Mouse (Mus musculus) right cerebral cortex, postnatal 4 days (tissue): Measurements from ENCODE around the gene Lcn10.
"Not testable (repeated sequence)": the region's sequence is repeated elsewhere in the genome, so short reads cannot be mapped to it uniquely, and the experiment has no call there.

Source experiments
- DNase-seq: peaks from one replicate; pipeline ENCODE4 v3.0.0-alpha.2; 2022

Gene Lcn10

DNA sequence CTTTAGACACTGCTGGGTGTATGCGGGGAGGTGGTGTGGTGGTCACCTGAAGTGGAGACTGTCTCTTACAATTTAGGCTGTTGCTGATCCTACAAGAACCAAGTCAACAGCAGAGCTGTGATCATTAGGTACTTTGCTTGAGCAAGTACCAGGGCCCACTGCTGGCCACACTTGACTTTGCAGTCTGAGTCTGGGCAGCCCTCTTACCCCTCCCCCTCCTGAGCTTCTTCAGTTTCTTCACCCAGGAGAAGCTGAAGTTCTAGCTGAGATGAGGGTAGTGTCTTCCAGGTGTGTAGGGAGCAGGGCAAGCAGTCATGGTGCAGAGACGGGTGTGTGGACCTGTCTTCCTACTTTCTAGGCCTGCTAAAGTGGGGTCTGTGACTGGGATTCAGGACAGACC, 25.6 kb downstream of the Lcn10 start:
- DNase-seq, result peak; percentile 30

DNA sequence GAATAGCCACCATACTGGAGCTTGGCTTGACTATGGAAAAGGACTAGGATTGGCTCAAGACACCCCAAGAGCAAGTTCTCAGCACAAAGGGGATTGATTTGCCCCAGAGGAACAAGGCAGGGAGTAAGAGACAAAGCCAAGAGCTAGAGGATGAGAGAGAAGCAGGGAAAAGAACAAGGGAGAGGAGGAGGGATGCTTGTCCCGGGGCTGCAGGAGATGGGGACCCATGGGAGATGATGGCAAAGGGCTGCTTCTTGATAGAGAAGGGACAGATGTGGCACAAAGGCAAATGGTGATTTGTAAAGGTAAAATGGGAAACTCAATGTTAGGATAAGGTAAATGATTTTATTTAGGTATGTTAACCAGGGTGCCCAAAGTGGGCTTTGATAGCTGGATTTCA, 26.5 kb downstream of the Lcn10 start:
- DNase-seq, result not testable (repeated sequence)

DNA sequence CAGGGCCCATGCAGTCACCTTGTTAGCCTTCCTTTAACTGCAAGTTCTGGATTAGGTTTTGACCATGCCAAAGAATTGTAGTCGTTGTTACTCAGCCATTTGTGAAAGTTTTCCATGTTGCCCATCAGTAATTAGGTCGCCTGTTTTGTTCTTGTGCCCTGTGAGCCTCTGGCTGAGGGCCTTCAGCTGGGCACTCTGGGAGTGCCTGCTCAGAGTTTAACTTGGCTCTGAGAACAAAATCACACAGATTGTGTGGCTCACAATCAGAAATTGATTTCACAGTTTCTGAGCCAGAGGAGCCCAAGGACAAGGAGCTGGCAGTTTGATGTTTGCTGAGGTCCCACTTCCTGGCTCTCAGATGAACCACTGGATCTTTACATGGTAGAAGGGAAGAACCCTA, 27.3 kb downstream of the Lcn10 start:
- not testable (repeated sequence) for DNase-seq

DNA sequence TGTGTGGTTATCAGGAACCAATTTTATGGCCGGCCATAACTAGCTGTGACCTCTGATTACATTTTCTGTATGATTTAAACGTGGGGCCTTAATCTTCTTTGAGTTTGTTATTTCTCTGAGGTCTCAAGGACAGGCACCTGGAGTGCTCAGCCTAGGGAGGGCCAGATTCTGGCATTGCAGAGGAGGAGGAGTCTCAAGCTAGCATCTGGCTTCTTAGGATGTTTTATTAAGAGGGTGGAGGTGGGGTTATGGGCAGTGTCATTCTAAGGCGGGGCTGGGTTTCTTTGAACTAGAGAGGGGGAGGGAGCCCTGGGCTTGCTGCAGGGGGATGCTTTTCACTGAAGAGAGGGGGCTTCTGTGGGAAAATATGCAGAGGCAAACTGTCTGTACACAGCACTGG, 29.1 kb downstream of the Lcn10 start:
- DNase-seq, result not testable (repeated sequence)

DNA sequence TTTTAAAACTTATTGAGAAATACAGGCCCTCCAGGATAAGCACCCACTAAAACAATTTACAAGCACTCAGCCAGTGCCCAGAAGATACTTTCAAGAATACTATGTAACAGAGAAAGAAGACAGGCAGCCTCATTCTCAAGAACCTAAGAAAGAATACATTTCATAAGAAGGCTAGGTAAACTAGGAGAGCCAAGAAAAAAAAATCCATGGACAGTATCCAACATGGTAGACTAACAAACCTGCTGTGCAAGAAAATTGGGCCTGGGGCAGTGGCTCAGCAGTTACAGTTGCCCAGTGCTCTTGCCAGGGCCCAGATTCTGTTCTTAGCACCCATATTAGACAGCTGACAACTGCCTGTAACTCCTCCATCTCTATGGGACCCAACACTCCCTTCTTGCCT, 34.7 kb downstream of the Lcn10 start:
- DNase-seq, result no peak

DNA sequence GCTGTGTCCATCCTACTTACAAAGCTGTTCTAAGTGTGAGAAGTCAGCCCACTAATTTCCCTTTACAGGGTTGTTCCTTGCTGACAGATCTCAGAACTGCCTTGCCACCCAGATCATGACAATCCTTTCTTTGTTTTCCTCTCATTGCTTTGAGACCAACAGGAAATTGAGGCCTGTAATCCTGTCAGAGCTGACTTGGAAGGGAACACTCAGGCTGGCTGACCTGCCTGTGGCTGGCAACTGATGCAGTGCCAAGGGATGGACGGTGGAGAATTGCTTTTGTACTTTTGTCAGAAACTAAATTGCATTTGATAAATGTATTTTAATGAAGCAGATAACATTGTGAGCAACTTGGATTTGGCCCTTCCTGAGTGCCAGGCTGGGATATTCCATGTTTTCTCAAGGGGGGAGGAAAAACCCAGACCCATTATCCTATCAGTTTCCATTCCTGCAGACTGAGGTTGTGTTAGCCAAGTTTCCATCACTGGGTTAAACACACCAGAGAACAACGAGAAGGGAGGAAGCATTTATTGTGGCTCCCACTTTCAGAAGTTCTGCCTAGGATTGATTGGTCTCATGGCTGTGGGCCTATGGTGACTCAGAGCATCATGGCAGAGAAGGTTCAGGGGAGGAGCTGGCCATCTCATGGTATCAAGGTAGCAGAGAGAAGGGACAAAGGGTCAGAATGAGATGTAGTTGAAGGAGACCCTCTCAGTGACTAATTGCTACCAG, 50.8 kb downstream of the Lcn10 start:
- DNase-seq, result no peak
